Comparison of ENCODE assay signal across 26 mouse cellular contexts in the genomic region with DNA sequence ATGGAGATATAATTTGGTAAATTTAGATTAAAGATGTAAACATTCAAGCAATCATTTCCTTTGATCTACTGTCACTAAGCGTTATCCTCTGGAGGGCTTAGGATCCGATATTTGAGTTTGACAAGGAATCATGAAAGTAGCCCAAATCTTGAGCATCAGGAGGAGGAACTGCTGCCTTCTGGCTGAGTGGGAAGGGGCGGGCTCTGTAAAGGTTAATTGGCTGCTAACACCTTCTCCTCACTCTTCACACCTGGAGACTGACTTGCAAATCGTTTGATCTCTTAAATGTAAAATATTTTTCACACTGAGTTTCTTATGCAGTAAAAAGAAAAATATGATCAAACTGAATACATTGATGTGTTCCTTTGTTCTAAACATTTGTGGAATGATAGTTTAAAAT.
DNase-seq lines count a peak whose midpoint lies in the region; ATAC-seq and TF ChIP-seq lines count a peak whose summit lies in the region.
"Had no signal": no experiment of that assay in that cellular context is flagged by ENCODE, and none has a peak within 500 bp of the region (broad histone marks: within the 10 kb centered on the region; RNA-seq: fewer than 3 reads in every experiment).

No protein-coding gene starts in this region.

- H3K4me2 ChIP-seq in forebrain, embryonic 14.5 days (ENCODE audit: low read length): no peak overlapping the region
- H3K4me2 ChIP-seq in forebrain, embryonic 11.5 days (ENCODE audit: low read depth, low read length, severe bottlenecking): no peak overlapping the region
- no peak overlapping the region for H3K4me2 ChIP-seq in midbrain, embryonic 11.5 days
- no peak overlapping the region for H3K4me2 ChIP-seq in midbrain, embryonic 15.5 days
- H3K4me2 ChIP-seq: embryonic facial prominence, embryonic 13.5 days; embryonic facial prominence, embryonic 15.5 days; forebrain, embryonic 13.5 days had no signal

- no peak overlapping the region for H3K4me3 ChIP-seq in forebrain, embryonic 14.5 days (ENCODE audit: low read depth, low read length)
- no peak overlapping the region for H3K4me3 ChIP-seq in forebrain, embryonic 11.5 days (ENCODE audit: low read depth, low read length)
- no peak overlapping the region for H3K4me3 ChIP-seq in midbrain, embryonic 11.5 days (ENCODE audit: low read depth, low read length)
- no peak overlapping the region for H3K4me3 ChIP-seq in midbrain, embryonic 15.5 days
- H3K4me3 ChIP-seq: embryonic facial prominence, embryonic 13.5 days; embryonic facial prominence, embryonic 15.5 days; erythroblast, embryonic 14.5 days; forebrain, embryonic 10.5 days; forebrain, embryonic 13.5 days had no signal

- H3K4me1 ChIP-seq in forebrain, embryonic 14.5 days (ENCODE audit: control insufficient read depth, insufficient read depth, low read length): no peaks in the 10 kb centered on the region
- no peaks in the 10 kb centered on the region for H3K4me1 ChIP-seq in forebrain, embryonic 11.5 days (replicated peaks; ENCODE audit: control insufficient read depth, insufficient read depth, low read length)
- no peaks in the 10 kb centered on the region for H3K4me1 ChIP-seq in midbrain, embryonic 11.5 days (ENCODE audit: control insufficient read depth, insufficient read depth, low read length)
- H3K4me1 ChIP-seq in midbrain, embryonic 15.5 days: no peaks in the 10 kb centered on the region
- H3K4me1 ChIP-seq: embryonic facial prominence, embryonic 13.5 days; embryonic facial prominence, embryonic 15.5 days; forebrain, embryonic 10.5 days; forebrain, embryonic 13.5 days had no signal

- TF ChIP-seq CTCF in brain, embryonic 14.5 days (IDR thresholded peaks at IDR 0.05; ENCODE audit: borderline replicate concordance, extremely low read depth, insufficient read depth, insufficient read length): no peak

- TF ChIP-seq POLR2A in brain, embryonic 14.5 days (IDR thresholded peaks at IDR 0.05; ENCODE audit: borderline replicate concordance, extremely low read depth, insufficient read depth, insufficient read length, poor library complexity, severe bottlenecking): no peak

- peak; percentile 61; the same call in 1 of the 2 replicates for ATAC-seq in forebrain, embryonic 14.5 days
- no peak for ATAC-seq in forebrain, embryonic 11.5 days (replicated peaks; ENCODE audit: low FRiP score)
- no peak; the same call in 1 of the 2 replicates for ATAC-seq in midbrain, embryonic 11.5 days (ENCODE audit: low FRiP score)
- no peak for ATAC-seq in midbrain, embryonic 15.5 days (replicated peaks)
- ATAC-seq: activated CD4-positive, CD25-positive, alpha-beta regulatory T cell, adult 4 months; CD4-positive, CD25-positive, alpha-beta regulatory T cell, adult 4 months; forebrain, embryonic 13.5 days; Patski had no signal

- H3K9ac ChIP-seq in forebrain, embryonic 14.5 days (ENCODE audit: low read length): no peak overlapping the region
- no peak overlapping the region for H3K9ac ChIP-seq in forebrain, embryonic 11.5 days (ENCODE audit: low read length)
- H3K9ac ChIP-seq in midbrain, embryonic 11.5 days (ENCODE audit: low read length): no peak overlapping the region
- H3K9ac ChIP-seq in midbrain, embryonic 15.5 days: no peak overlapping the region
- H3K9ac ChIP-seq: embryonic facial prominence, embryonic 13.5 days; embryonic facial prominence, embryonic 15.5 days; forebrain, embryonic 13.5 days had no signal

- H3K9me3 ChIP-seq in forebrain, embryonic 14.5 days (replicated peaks; ENCODE audit: control insufficient read depth, low read length): no peaks in the 10 kb centered on the region
- H3K9me3 ChIP-seq in forebrain, embryonic 11.5 days (ENCODE audit: control insufficient read depth, low read length): no peaks in the 10 kb centered on the region
- no peaks in the 10 kb centered on the region for H3K9me3 ChIP-seq in midbrain, embryonic 11.5 days (ENCODE audit: control insufficient read depth, low read length)
- H3K9me3 ChIP-seq in midbrain, embryonic 15.5 days: no peaks in the 10 kb centered on the region
- H3K9me3 ChIP-seq: embryonic facial prominence, embryonic 13.5 days; embryonic facial prominence, embryonic 15.5 days; forebrain, embryonic 10.5 days; forebrain, embryonic 13.5 days; G1E had no signal

- no peak overlapping the region for H3K27ac ChIP-seq in forebrain, embryonic 14.5 days (ENCODE audit: low read depth, low read length)
- no peak overlapping the region for H3K27ac ChIP-seq in forebrain, embryonic 11.5 days (ENCODE audit: low read depth, low read length)
- no peak overlapping the region for H3K27ac ChIP-seq in midbrain, embryonic 11.5 days (ENCODE audit: low read depth, low read length)
- H3K27ac ChIP-seq in midbrain, embryonic 15.5 days: no peak overlapping the region
- H3K27ac ChIP-seq: embryonic facial prominence, embryonic 13.5 days; embryonic facial prominence, embryonic 15.5 days; forebrain, embryonic 10.5 days; forebrain, embryonic 13.5 days had no signal

- no peaks in the 10 kb centered on the region for H3K27me3 ChIP-seq in forebrain, embryonic 14.5 days (replicated peaks; ENCODE audit: control insufficient read depth, insufficient read depth, low read length)
- H3K27me3 ChIP-seq in forebrain, embryonic 11.5 days (ENCODE audit: control insufficient read depth, insufficient read depth, low read length): no peaks in the 10 kb centered on the region
- no peaks in the 10 kb centered on the region for H3K27me3 ChIP-seq in midbrain, embryonic 11.5 days (ENCODE audit: control insufficient read depth, insufficient read depth, low read length)
- no peaks in the 10 kb centered on the region for H3K27me3 ChIP-seq in midbrain, embryonic 15.5 days (replicated peaks)
- H3K27me3 ChIP-seq: CH12.LX; embryonic facial prominence, embryonic 13.5 days; embryonic facial prominence, embryonic 15.5 days; forebrain, embryonic 13.5 days; Patski had no signal

- 68% methylated on average over 4 of the region's 4 CpGs for WGBS in forebrain, embryonic 14.5 days
- 75% methylated on average over 4 of the region's 4 CpGs for WGBS in forebrain, embryonic 11.5 days
- WGBS in midbrain, embryonic 11.5 days: 77% methylated on average over 4 of the region's 4 CpGs
- 69% methylated on average over 4 of the region's 4 CpGs for WGBS in midbrain, embryonic 15.5 days

- no peaks in the 10 kb centered on the region for H3K36me3 ChIP-seq in forebrain, embryonic 14.5 days (ENCODE audit: control insufficient read depth, insufficient read depth, low read length)
- H3K36me3 ChIP-seq in forebrain, embryonic 11.5 days (ENCODE audit: control insufficient read depth, insufficient read depth, low read length): no peaks in the 10 kb centered on the region
- H3K36me3 ChIP-seq in midbrain, embryonic 11.5 days (ENCODE audit: control insufficient read depth, insufficient read depth, low read length): no peaks in the 10 kb centered on the region
- H3K36me3 ChIP-seq in midbrain, embryonic 15.5 days (replicated peaks): no peaks in the 10 kb centered on the region
- H3K36me3 ChIP-seq: embryonic facial prominence, embryonic 13.5 days; embryonic facial prominence, embryonic 15.5 days; forebrain, embryonic 10.5 days; G1E had no signal

- DNase-seq in forebrain, embryonic 14.5 days (ENCODE audit: low spot score): peak; percentile 40
- DNase-seq in forebrain, embryonic 11.5 days (ENCODE audit: low spot score): no peak
- peak; percentile 64 for DNase-seq in midbrain, embryonic 11.5 days (ENCODE audit: low spot score, missing footprints)
- DNase-seq in brain, embryonic 14.5 days (ENCODE audit: low read depth): peak; percentile 70
- DNase-seq: adrenal gland, adult 8-10 months; adrenal gland, postnatal 14 days; adrenal gland, postnatal 36 days; B cell, adult 2 months; cerebellum, adult 11 months; cerebellum, adult 18-20 months; cerebellum, adult 8-10 months; cerebellum, adult 9-11 months; cerebellum, postnatal 14 days; cerebellum, postnatal 36 days; embryo, embryonic 11 days had no signal
